ENCODE assay signal across 25 mouse cellular contexts in genomic region chr4:99227226-99227625, GRCm38 (mm10). TPM values are rescaled to one million over a fixed set of nuclear protein-coding genes. Genes with fewer than 3 reads are reported as not detected.
DNase-seq lines count a peak whose midpoint lies in the region; ATAC-seq and TF ChIP-seq lines count a peak whose summit lies in the region.
"Had no signal": no experiment of that assay in that cellular context is flagged by ENCODE, and none has a peak within 500 bp of the region (broad histone marks: within the 10 kb centered on the region; RNA-seq: fewer than 3 reads in every experiment).

No protein-coding gene starts in this region.

- H3K4me2 ChIP-seq in lung, postnatal 0 days (replicated peaks; ENCODE audit: low read depth, low read length): no peak overlapping the region
- H3K4me2 ChIP-seq: embryonic facial prominence, embryonic 13.5 days; heart, embryonic 13.5 days; hindbrain, embryonic 12.5 days; midbrain, embryonic 12.5 days had no signal

- H3K36me3 ChIP-seq in heart, adult 2 months (ENCODE audit: control insufficient read depth, insufficient read depth, low read length): no peaks in the 10 kb centered on the region
- no peaks in the 10 kb centered on the region for H3K36me3 ChIP-seq in lung, postnatal 0 days (ENCODE audit: insufficient read depth, low read length)

- WGBS in heart, adult 2 months: 64% methylated on average over 6 of the region's 6 CpGs
- 60% methylated on average over 6 of the region's 6 CpGs for WGBS in lung, postnatal 0 days

- H3K9ac ChIP-seq in heart, adult 2 months (ENCODE audit: low read depth, low read length): no peak overlapping the region
- H3K9ac ChIP-seq in lung, postnatal 0 days (replicated peaks; ENCODE audit: low read depth): no peak overlapping the region
- H3K9ac ChIP-seq: embryonic facial prominence, embryonic 13.5 days; heart, embryonic 13.5 days; hindbrain, embryonic 12.5 days; liver, embryonic 14.5 days; midbrain, embryonic 12.5 days had no signal

- no peak for TF ChIP-seq EP300 in heart, adult 2 months (IDR thresholded peaks at IDR 0.05; ENCODE audit: insufficient read depth, low read depth, low read length)
- TF ChIP-seq EP300 in lung, postnatal 0 days (IDR thresholded peaks at IDR 0.05): no peak

- no peak for ATAC-seq in lung, postnatal 0 days
- no peak for ATAC-seq in activated CD4-positive, CD25-positive, alpha-beta regulatory T cell, adult 4 months
- ATAC-seq: forebrain, embryonic 16.5 days; hindbrain, postnatal 0 days; intestine, postnatal 0 days had no signal

- intact Hi-C loops in heart, postnatal 10 days (cut with DNase I): no loop called here
- intact Hi-C loops in heart, adult 2 months (cut with DNase I): no loop called here

- no peaks in the 10 kb centered on the region for H3K27me3 ChIP-seq in heart, adult 2 months (ENCODE audit: control insufficient read depth, insufficient read depth, low read length)
- no peaks in the 10 kb centered on the region for H3K27me3 ChIP-seq in lung, postnatal 0 days (replicated peaks; ENCODE audit: insufficient read depth, low read length)
- H3K27me3 ChIP-seq: embryonic facial prominence, embryonic 13.5 days; heart, embryonic 13.5 days; hindbrain, embryonic 12.5 days; megakaryocyte, embryonic 14.5 days; midbrain, embryonic 12.5 days had no signal

- no peaks in the 10 kb centered on the region for H3K4me1 ChIP-seq in heart, adult 2 months (ENCODE audit: control insufficient read depth, insufficient read depth, low read length)
- no peaks in the 10 kb centered on the region for H3K4me1 ChIP-seq in lung, postnatal 0 days (ENCODE audit: insufficient read depth, low read depth, low read length)
- H3K4me1 ChIP-seq: embryonic facial prominence, embryonic 13.5 days; heart, embryonic 13.5 days had no signal

- no peaks in the 10 kb centered on the region for H3K79me2 ChIP-seq in heart, adult 2 months (replicated peaks; ENCODE audit: control insufficient read depth, insufficient read depth, low read length)

- no peak for TF ChIP-seq CTCF in heart, adult 2 months (IDR thresholded peaks at IDR 0.05)
- TF ChIP-seq CTCF in lung, postnatal 0 days (IDR thresholded peaks at IDR 0.05): no peak

- no peaks in the 10 kb centered on the region for H3K9me3 ChIP-seq in lung, postnatal 0 days (ENCODE audit: low read length)
- H3K9me3 ChIP-seq: embryonic facial prominence, embryonic 13.5 days; heart, embryonic 13.5 days; hindbrain, embryonic 12.5 days; megakaryocyte, embryonic 14.5 days; midbrain, embryonic 12.5 days had no signal

- peak; percentile 10 for DNase-seq in adrenal gland, adult 2 months
- DNase-seq in adrenal gland, adult (ENCODE audit: inconsistent age in 2 of 2, low spot score in 1 of 2): no peak
- peak; percentile 16 to 17 for DNase-seq in heart, postnatal 10 days
- no peak for DNase-seq in heart, adult 2 months
- DNase-seq in lung, postnatal 0 days (ENCODE audit: low spot score): peak; percentile 7
- no peak for DNase-seq in lung, postnatal 25 days (ENCODE audit: low spot score)
- peak; percentile 72 for DNase-seq in adipocyte (ENCODE audit: low spot score)
- DNase-seq: adrenal gland, postnatal 36 days; cerebellum, adult 18-20 months; cerebellum, postnatal 10 days; gastrocnemius, adult 2 months; kidney, postnatal 25 days; lung, adult 2 months; retina, postnatal 1 day; right cerebral cortex, postnatal 14 days had no signal

- no peak for TF ChIP-seq POLR2A in heart, adult 2 months (IDR thresholded peaks at IDR 0.05; ENCODE audit: insufficient read depth, low read depth, low read length)

- H3K4me3 ChIP-seq in heart, adult 2 months: no peak overlapping the region
- no peak overlapping the region for H3K4me3 ChIP-seq in lung, postnatal 0 days (ENCODE audit: low read depth, low read length)
- H3K4me3 ChIP-seq: embryonic facial prominence, embryonic 13.5 days; gastrocnemius, adult 2 months; heart, embryonic 13.5 days; hindbrain, embryonic 12.5 days; megakaryocyte, embryonic 14.5 days; midbrain, embryonic 12.5 days had no signal

- H3K27ac ChIP-seq in heart, adult 2 months: no peak overlapping the region
- no peak overlapping the region for H3K27ac ChIP-seq in lung, postnatal 0 days (ENCODE audit: low read length)
- H3K27ac ChIP-seq: embryonic facial prominence, embryonic 13.5 days; gastrocnemius, adult 2 months; heart, embryonic 13.5 days; hindbrain, embryonic 12.5 days; hindbrain, postnatal 0 days; liver, embryonic 14.5 days; midbrain, embryonic 12.5 days had no signal

RNA-seq across cellular contexts. Expression of gene Atg4c, which starts 33.5 kb away (rescaled TPM):
- 10 to 100 TPM; 11.8 to 15.7 TPM for total RNA-seq in adrenal gland, adult 2 months (2021)
- polyA plus RNA-seq in adrenal gland, adult 2 months (2012; rRNA removed): 2.2 TPM in 2 replicates
- total RNA-seq in heart, postnatal 10 days (2021): 1 to 10 TPM; 4.9 to 7.5 TPM
- 1 to 10 TPM; 6.3 to 6.7 TPM for total RNA-seq in heart, adult 2 months (2021)
- 1.8 and 3.8 TPM in 2 replicates for polyA plus RNA-seq in heart, adult 2 months (2012; rRNA removed)
- polyA plus RNA-seq in lung, postnatal 0 days (2015; fragmentation: Nextera tagmentation; extraction: Ambion mirVana): 8.1 and 8.9 TPM in 2 replicates
- 1 to 10 TPM in 1 of 2 experiments, under 1 TPM in 1; 0.50 to 1.1 TPM for polyA plus RNA-seq in activated CD4-positive, CD25-positive, alpha-beta regulatory T cell, adult 4 months (2017; shearing (Covaris generic))

Comparison
In these comparisons a context has a peak if more than half of its experiments do, and no peak if none do; other contexts are left out.
1. DNase-seq: peak in adrenal gland, adult 2 months (single experiment), heart, postnatal 10 days (2 of 2), lung, postnatal 0 days (single experiment) and adipocyte (single experiment); none in adrenal gland, adult (0 of 2), heart, adult 2 months (0 of 2) and lung, postnatal 25 days (single experiment).